Mouse (Mus musculus) embryo, embryonic 10.5 days (tissue): ENCODE results near the gene Srxn1.
"Not testable (repeated sequence)": the region's sequence is repeated elsewhere in the genome, so short reads cannot be mapped to it uniquely, and the experiment has no call there.

ENCODE experiments used
- DNase-seq: peaks from one replicate; pipeline ENCODE4 v3.0.0-alpha.2; 2015; ENCODE audit warnings: low spot score

The Srxn1 gene

DNA sequence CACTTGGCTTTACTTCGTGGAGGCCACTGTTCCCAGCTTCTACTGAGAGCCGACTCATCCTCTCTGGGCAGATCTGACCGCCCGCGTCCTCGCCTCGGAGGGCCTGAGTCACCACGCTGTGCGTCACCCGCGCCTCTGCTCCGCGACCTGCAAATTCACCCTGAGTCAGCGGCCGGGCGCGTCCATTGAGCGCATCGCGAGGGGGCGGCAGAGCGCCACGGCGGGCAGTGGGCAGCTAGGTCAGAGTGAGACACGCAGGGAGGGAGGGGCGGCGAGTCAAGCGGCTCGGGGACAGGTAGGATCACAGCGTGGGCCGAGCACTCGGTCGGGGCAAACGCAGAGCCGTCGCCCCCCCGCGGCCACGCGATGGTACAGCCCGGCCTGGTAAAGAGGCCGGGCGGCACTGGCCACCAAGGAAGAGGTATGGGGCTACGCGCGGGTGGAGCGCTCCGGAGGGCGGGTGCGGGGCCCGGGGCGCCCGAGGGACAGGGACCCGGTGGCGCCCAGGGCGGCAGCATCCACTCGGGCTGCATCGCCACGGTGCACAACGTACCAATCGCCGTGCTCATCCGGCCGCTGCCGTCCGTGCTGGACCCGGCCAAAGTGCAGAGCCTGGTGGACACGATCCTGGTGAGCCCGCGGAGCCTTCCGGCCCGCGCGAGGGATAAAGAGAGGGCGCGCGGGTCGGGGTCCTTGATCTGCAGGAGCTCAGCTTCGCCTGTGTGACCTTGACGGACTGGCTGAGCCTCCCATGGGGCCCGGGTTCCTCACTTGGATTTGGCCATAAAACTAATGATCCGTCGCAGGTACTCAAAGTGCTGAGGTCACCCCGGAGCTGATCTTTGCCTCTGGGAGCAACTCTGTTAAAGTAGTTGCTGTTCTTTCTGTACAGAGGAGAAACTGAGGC lies at the start of gene Srxn1:
Srxn1 (plus strand) TSS at position 199 of the 907 bp plus-strand sequence.
- peak; percentile 86 for DNase-seq

GRCm38 (mm10) chr2:152056368-152057251 lies 48.7 kb upstream of the Srxn1 start:
- DNase-seq: no peak

- no peak for DNase-seq
These were observed 48.1 kb upstream of the Srxn1 start for GRCm38 (mm10) chr2:152057252-152057563.

DNA sequence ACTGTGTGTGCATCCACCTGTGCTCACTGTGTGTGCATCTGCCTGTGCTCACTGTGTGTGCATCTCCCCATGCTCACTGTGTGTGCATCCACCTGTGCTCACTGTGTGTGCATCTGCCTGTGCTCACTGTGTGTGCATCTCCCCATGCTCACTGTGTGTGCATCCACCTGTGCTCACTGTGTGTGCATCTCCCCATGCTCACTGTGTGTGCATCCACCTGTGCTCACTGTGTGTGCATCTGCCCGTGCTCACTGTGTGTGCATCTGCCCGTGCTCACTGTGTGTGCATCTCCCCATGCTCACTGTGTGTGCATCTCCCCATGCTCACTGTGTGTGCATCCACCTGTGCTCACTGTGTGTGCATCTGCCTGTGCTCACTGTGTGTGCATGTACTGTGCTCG lies 42.5 kb upstream of the Srxn1 start:
- DNase-seq: not testable (repeated sequence)

DNA sequence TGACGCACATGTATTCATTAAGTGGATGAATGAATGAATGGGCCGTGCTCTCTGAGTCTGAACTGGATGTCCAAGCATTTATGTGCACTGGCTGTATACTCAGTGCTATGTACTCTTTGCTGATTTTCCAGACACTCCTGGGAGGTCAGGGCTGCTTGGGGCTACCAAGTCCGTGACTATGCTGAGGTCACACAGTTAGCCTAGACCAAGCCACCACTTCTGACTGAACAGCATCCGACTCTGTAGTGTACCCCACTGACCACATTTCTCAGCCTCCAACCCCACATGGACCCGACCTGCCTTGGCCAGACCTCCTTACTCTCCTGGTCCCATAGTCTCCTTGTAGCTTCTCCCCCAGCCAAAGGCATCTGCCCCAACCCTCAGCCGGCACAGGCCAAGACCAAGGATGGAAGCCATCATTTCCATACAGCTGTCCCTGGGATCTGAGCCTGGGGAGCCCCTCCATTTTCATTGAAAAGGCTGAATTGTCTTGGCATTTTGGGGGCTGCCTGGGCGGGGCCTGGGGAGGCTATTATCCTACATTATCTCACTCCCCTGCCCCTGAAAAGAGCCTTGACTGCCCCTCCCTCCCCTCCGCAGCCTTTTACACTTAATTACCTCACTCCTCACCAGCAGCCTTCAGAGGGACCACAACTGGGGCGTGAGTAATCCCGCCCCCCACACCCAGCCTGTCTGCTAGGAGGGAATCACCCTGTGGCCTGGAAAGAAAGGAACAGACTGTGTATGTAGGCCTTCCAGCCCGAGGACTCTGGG lies 36.5 kb upstream of the Srxn1 start:
- peak; percentile 74 for DNase-seq

DNA sequence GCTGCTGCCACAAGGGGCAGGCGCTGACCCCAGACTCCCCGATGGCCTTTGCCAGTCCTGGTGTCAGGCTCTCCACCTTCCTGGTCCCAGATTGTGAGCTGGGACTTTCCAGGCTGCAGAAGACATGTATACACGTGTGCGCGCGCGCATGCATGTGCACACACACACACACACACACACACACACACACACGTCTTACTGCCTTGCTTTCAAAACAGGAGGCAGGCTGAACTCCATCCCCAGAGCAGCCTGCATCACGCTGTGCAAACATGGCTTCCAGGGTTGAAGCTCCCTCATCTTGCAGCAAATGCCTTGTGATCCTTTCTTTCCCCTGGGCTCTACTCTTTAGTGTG lies 35.9 kb upstream of the Srxn1 start:
- DNase-seq: no peak

- no peak for DNase-seq
These were observed 35.4 kb upstream of the Srxn1 start for GRCm38 (mm10) chr2:152069941-152070340.

DNA sequence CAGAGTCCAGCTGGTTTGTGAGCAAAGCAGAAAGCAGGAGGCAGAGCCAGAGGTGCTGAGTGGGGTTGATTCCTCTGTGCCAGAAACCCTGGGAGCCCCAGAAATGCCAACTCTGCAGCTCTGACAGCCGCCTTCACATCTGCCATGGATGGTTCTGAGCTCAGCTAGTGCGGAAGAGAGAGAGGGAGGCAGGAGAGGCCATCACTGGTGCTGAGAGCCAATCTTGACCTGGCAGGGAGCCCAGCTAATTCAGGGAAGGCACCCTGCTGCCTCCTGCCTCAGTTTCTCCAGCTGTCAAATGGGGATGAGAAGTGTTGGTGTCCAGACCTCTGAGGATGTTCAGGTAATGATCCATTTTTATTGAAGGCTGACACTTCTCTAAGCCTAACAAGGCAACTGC lies 30.8 kb upstream of the Srxn1 start:
- DNase-seq: no peak

DNA sequence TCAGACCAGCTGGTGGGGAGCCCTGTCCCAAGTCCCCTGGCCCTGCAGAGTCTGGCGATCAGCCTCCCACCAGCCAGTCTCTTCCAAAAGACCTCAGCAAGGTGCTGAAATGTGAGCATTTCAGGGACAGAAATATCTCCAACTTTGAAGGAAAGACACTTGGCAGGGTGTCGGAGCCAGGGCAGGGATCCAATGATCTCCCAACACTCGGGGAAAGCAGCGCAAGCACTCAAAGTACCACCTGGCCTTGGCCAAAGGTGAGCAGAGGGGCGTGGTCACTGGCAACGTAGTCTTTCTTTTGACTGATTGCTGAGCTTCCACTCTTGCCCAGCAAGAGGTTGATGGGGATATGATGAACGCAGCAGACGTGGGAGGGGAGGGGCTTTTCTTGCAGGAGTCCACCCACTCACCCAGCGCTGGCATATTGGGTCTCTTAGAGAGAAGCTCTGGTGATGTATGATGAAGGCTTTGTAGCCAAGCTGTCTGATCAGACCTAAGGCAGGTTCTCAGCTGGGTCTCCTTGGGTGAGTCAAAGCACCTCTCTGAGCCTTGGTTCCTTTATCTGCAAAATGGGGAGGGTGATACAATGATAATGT lies 29.9 kb upstream of the Srxn1 start:
- DNase-seq: no peak

DNA sequence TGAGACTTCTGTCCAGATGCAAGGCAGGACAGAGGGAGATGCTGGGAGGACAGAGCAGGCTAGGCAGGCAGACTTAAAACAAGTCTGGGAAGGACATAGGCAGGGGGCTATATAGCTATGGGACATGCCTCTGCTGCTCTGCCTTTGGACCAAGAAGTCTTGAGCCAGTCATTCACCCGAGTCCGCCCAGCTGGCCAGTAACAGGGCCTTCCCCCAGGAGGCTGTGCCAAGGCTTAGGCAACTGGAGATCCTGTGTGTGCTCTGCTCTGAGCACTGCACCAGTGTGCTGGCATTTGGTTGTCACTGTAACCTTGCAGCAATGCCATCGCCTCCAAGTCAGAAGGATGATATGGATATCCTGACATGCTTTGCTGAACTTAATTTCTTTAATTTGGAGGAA lies 28.0 kb upstream of the Srxn1 start:
- DNase-seq: no peak

DNA sequence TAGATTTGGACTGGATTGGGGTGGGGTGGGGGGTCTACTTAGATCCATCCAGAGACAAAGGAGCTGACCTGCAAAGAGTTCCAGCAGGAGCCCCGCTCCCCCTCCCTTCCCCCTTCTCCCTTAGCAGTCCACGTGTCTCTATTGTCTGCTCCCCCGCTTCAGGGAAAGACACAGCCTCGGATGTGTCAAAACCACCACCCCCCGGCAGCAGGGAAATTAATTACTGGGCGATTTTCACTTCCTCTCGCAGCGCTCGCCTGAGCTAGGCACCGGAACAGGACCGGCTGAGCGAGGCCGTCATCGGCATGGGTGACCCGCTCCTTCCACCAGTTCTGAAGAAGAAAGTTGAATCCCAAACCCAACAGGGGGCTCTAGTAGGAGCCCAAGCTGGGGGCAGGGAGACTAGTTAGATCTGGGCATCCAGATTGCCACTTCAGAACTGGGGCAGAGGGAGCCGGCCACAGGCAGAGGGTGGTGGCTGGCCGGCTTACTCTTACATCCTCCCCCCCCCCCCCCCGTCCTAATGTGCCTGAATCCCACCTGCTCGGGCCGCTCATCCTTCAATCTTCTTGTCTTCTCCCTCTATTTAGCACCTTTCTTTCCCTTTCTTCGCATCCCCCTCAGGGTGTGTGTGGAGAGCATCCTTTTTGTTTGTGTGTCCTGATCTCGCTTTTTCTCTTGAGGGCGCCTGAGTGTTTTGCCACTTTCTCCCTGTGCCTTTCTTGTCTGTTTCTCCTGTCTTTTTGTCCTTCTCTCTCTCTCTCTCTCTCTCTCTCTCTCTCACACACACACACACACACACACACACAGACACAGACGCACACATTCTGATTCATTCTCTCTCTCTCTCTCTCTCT lies 24.4 kb upstream of the Srxn1 start, which contains the start of gene Scrt2:
Scrt2 (plus strand) TSS at position 845 of the 857 bp plus-strand sequence.
- DNase-seq: peak; percentile 70

GRCm38 (mm10) chr2:152081641-152082448 lies 23.5 kb upstream of the Srxn1 start:
- DNase-seq: peak; percentile 81

DNA sequence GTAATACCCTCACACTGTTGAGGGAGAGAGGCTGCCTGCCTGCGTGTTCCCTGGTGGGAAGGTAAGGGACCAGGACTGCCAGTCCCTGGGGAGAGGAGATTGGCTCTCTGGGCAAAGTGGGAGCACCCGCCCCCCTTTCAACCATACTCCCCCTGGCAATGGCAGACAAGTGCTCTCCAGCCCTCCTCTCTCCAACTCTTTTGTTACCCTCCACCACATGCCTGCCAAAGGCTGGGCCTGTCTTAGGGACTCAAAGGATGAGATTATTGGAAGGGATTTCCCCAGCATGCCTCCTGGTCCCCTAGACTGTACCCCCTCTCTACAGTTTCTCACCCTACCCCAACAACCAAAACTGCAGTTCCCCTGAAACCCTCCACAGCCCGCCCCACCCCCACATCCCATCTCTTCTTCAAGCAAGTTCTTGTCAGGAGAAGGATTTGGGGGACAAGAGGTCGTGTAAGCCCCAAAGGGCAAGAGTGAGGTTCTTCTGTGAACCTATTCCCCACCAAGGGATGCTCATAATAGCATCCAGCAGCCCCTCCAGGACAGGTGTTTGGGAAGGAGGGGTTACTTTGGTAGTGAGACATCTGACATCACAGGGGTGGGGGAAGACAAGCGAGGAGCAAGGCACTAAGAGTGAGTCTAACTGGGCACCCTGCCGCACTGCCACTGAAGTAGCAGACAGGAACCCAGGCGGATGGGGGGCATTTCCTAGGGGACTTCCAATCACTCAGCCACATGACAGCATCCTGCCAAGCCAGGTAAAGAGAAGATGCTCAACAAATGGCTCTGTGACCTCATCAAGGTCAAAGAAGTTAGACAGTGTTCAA lies 22.6 kb upstream of the Srxn1 start:
- DNase-seq: no peak

GRCm38 (mm10) chr2:152083411-152083810 lies 21.9 kb upstream of the Srxn1 start:
- DNase-seq: no peak

- DNase-seq: no peak
These were observed 21.0 kb upstream of the Srxn1 start for GRCm38 (mm10) chr2:152084298-152084697.

DNA sequence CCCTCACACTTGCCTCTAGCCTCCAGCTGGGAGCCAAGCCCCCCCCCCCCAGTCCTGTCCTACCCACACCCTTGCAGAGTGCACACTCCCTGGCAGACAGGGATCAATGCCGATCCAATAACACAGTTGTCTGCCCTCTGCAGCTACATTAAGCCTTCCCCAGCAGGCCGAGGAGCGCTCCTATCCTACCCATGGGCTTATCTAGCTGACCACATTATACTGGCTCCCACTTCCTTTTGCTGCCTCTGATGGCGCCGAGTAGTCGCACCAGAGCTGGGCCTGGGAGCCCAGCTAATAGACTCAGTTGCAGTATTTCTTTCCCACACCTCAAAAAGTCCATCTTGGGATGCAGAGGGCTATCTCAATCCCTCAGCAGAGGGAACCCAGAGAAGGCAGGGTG lies 19.9 kb upstream of the Srxn1 start:
- DNase-seq: no peak

DNA sequence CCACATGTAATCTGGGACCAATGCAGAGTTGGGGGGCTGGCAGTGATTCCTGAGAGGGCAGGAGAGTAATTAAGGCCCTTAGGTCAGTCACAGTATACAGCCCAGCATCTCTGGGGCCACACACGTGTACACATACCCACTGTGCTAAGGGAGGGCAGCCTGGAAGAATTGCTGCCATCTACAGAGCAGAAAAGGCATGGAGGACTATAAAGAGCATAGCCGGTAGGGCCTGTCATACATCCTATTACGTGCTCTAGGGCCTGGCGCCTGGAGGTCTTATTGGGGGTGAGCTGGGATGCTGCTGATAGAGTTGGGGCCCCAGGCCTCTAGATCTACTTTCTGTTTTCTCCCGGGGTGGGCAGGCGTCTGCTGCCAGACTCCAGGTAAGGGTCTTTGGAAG lies 18.9 kb upstream of the Srxn1 start:
- no peak for DNase-seq

- DNase-seq: no peak
These were observed 18.2 kb upstream of the Srxn1 start for GRCm38 (mm10) chr2:152087111-152087510.

- DNase-seq: peak; percentile 71
These were observed 16.2 kb upstream of the Srxn1 start for GRCm38 (mm10) chr2:152089078-152089477.
